In genomic region chr6:144753963-144754296, GRCm38 (mm10) we compare ENCODE assay signal across 12 mouse cellular contexts. TPM values are rescaled to one million over a fixed set of nuclear protein-coding genes. Genes with fewer than 3 reads are reported as not detected.
DNase-seq lines count a peak whose midpoint lies in the region; ATAC-seq lines count a peak whose summit lies in the region.
"Had no signal": no experiment of that assay in that cellular context is flagged by ENCODE, and none has a peak within 500 bp of the region (broad histone marks: within the 10 kb centered on the region; RNA-seq: fewer than 3 reads in every experiment).

No protein-coding gene starts in this region.

- no peaks in the 10 kb centered on the region for H3K9me3 ChIP-seq in liver, embryonic 13.5 days (replicated peaks)
- no peaks in the 10 kb centered on the region for H3K9me3 ChIP-seq in liver, embryonic 11.5 days (ENCODE audit: control insufficient read depth, low read length)
- no peaks in the 10 kb centered on the region for H3K9me3 ChIP-seq in limb, embryonic 10.5 days (replicated peaks)
- H3K9me3 ChIP-seq in stomach, embryonic 16.5 days (replicated peaks; ENCODE audit: control insufficient read depth, low read length): no peaks in the 10 kb centered on the region
- H3K9me3 ChIP-seq: heart, embryonic 13.5 days; neural tube, embryonic 12.5 days had no signal

- 61% methylated on average over 3 of the region's 3 CpGs for WGBS in liver, embryonic 13.5 days (ENCODE audit: insufficient replicate concordance)
- whole genome bisulfite sequencing in liver, embryonic 11.5 days: 71% methylated on average over 3 of the region's 3 CpGs
- WGBS in limb, embryonic 10.5 days: 27% methylated on average over 3 of the region's 3 CpGs
- WGBS in stomach, embryonic 16.5 days: 21% methylated on average over 3 of the region's 3 CpGs

- DNase-seq in liver, embryonic 13.5 days: no peak
- no peak for DNase-seq in liver, embryonic 11.5 days (ENCODE audit: low spot score)
- peak; percentile 27 to 30 for DNase-seq in heart, postnatal 10 days
- no peak for DNase-seq in limb, embryonic 10.5 days (ENCODE audit: low spot score)
- DNase-seq in cerebellum, postnatal 14 days: no peak
- DNase-seq in spleen, postnatal 10 days (ENCODE audit: low spot score in 2 of 2): no peak
- DNase-seq: cerebellum, adult 9-10 months; thymus, adult 18-20 months had no signal

- no peak overlapping the region for H3K4me3 ChIP-seq in liver, embryonic 13.5 days (replicated peaks)
- H3K4me3 ChIP-seq in liver, embryonic 11.5 days (ENCODE audit: low read depth, low read length): no peak overlapping the region
- no peak overlapping the region for H3K4me3 ChIP-seq in limb, embryonic 10.5 days
- H3K4me3 ChIP-seq in stomach, embryonic 16.5 days (replicated peaks; ENCODE audit: low read length): no peak overlapping the region
- H3K4me3 ChIP-seq: heart, embryonic 13.5 days; neural tube, embryonic 12.5 days had no signal

- H3K27ac ChIP-seq in liver, embryonic 13.5 days: peak overlapping the region; percentile 15
- no peak overlapping the region for H3K27ac ChIP-seq in liver, embryonic 11.5 days (ENCODE audit: low read depth, low read length)
- H3K27ac ChIP-seq in limb, embryonic 10.5 days: peak overlapping the region; percentile 68
- H3K27ac ChIP-seq in stomach, embryonic 16.5 days (ENCODE audit: low read length): peak overlapping the region; percentile 44; the same call in 1 of the 2 replicates
- H3K27ac ChIP-seq: heart, embryonic 13.5 days; neural tube, embryonic 12.5 days had no signal

- H3K36me3 ChIP-seq in liver, embryonic 13.5 days: no peaks in the 10 kb centered on the region
- H3K36me3 ChIP-seq in liver, embryonic 11.5 days (ENCODE audit: control insufficient read depth, insufficient read depth, low read length): no peaks in the 10 kb centered on the region
- H3K36me3 ChIP-seq in limb, embryonic 10.5 days: 0 out of 2 replicates have a peak, but pooled peaks cover 2% of the 10 kb centered on the region
- H3K36me3 ChIP-seq in stomach, embryonic 16.5 days (ENCODE audit: control insufficient read depth, insufficient read depth, low read length): no peaks in the 10 kb centered on the region
- H3K36me3 ChIP-seq: heart, embryonic 13.5 days; neural tube, embryonic 12.5 days had no signal

- H3K27me3 ChIP-seq in liver, embryonic 13.5 days: no peaks in the 10 kb centered on the region
- no peaks in the 10 kb centered on the region for H3K27me3 ChIP-seq in liver, embryonic 11.5 days (replicated peaks; ENCODE audit: control insufficient read depth, insufficient read depth, low read length)
- H3K27me3 ChIP-seq in limb, embryonic 10.5 days (ENCODE audit: low read depth, poor library complexity, severe bottlenecking): no peaks in the 10 kb centered on the region
- H3K27me3 ChIP-seq in stomach, embryonic 16.5 days (ENCODE audit: control insufficient read depth, insufficient read depth, low read length): no peaks in the 10 kb centered on the region
- H3K27me3 ChIP-seq: heart, embryonic 13.5 days; neural tube, embryonic 12.5 days; Patski had no signal

- intact Hi-C loops in heart, postnatal 10 days (cut with DNase I): no loop called here

- H3K4me1 ChIP-seq in liver, embryonic 13.5 days (replicated peaks): peaks cover 9% of the 10 kb centered on the region
- 0 out of 2 replicates have a peak, but pooled peaks cover 2% of the 10 kb centered on the region for H3K4me1 ChIP-seq in liver, embryonic 11.5 days (replicated peaks; ENCODE audit: control insufficient read depth, insufficient read depth, low read length)
- H3K4me1 ChIP-seq in limb, embryonic 10.5 days: peaks cover 72% of the 10 kb centered on the region
- peaks cover 13% of the 10 kb centered on the region for H3K4me1 ChIP-seq in stomach, embryonic 16.5 days (ENCODE audit: control insufficient read depth, insufficient read depth, low read length)

- ATAC-seq in liver, embryonic 13.5 days (ENCODE audit: low read depth): no peak
- ATAC-seq in liver, embryonic 11.5 days (replicated peaks; ENCODE audit: low FRiP score): no peak
- no peak for ATAC-seq in stomach, embryonic 16.5 days (ENCODE audit: insufficient read depth, low FRiP score)
- ATAC-seq: Patski had no signal

- no peak overlapping the region for H3K9ac ChIP-seq in liver, embryonic 13.5 days
- H3K9ac ChIP-seq in liver, embryonic 11.5 days (ENCODE audit: low read depth, low read length): no peak overlapping the region
- no peak overlapping the region for H3K9ac ChIP-seq in stomach, embryonic 16.5 days (ENCODE audit: low read length)
- H3K9ac ChIP-seq: heart, embryonic 13.5 days; neural tube, embryonic 12.5 days had no signal

- H3K4me2 ChIP-seq in liver, embryonic 13.5 days: no peak overlapping the region
- no peak overlapping the region for H3K4me2 ChIP-seq in liver, embryonic 11.5 days
- no peak overlapping the region for H3K4me2 ChIP-seq in stomach, embryonic 16.5 days (ENCODE audit: low read depth, low read length)
- H3K4me2 ChIP-seq: heart, embryonic 13.5 days; neural tube, embryonic 12.5 days had no signal

RNA-seq across cellular contexts. Expression of gene Sox5, which starts 27.8 kb away (rescaled TPM):
- polyA plus RNA-seq in liver, embryonic 13.5 days (2015; fragmentation: Nextera tagmentation; extraction: Ambion mirVana): 4.9 and 5.9 TPM in 2 replicates
- 7.9 and 10.6 TPM in 2 replicates for polyA plus RNA-seq in liver, embryonic 11.5 days (2014; fragmentation: Nextera tagmentation; extraction: Ambion mirVana)
- 1 to 10 TPM; 3.4 to 5.5 TPM for total RNA-seq in heart, postnatal 10 days (2021)
- polyA plus RNA-seq in limb, embryonic 10.5 days (2016; fragmentation: Nextera tagmentation; extraction: Ambion mirVana): 34.1 and 60.8 TPM in 2 replicates
- polyA plus RNA-seq in stomach, embryonic 16.5 days (2015; fragmentation: Nextera tagmentation; extraction: Ambion mirVana): 25.8 and 28.6 TPM in 2 replicates

Comparison
In these comparisons a context has a peak if more than half of its experiments do, and no peak if none do; other contexts are left out.
1. DNase-seq: peak in heart, postnatal 10 days (2 of 2); none in liver, embryonic 13.5 days (single experiment), liver, embryonic 11.5 days (single experiment), limb, embryonic 10.5 days (single experiment), cerebellum, postnatal 14 days (0 of 2) and spleen, postnatal 10 days (0 of 2).